Mouse (Mus musculus): ENCODE results near the gene Armc2. TPM values are rescaled to one million over a fixed set of nuclear protein-coding genes. Genes with fewer than 3 reads are reported as not detected.
A peak's percentile ranks its signal among the peaks of the same experiment; 100 is the strongest.

Armc2 gene
- total and polyA plus RNA-seq, 2 experiments from 2014 or later = 1.7 to 3.3 TPM

DNA sequence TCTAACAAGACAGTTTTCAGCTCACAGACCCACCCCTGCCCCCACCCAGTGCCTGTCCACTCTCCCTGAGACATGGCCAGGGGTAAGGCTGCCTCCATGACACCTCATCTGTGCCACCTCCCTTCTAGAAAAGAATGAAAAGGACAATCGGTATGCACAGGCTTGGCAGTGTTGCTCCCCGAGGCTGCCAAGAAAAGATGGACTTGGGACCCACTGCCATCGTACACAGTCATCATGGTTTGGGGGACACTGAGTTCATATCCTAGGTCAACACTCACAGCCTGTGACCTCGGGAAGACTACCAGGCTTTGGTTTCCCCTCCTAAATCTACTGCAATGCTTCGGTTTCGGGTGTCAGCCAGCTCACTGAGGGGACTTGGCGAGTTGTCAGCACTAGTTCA, 35.4 kb downstream of the Armc2 start:
- WGBS = 50% methylated on average over 7 of the region's 7 CpGs
- Histone ChIP-seq H3K9ac (replicated peaks; ENCODE audit: low read depth, low read length) (no peak overlapping the region), H3K36me3 (replicated peaks; ENCODE audit: control insufficient read depth, insufficient read depth, low read length) (no peaks in the 10 kb centered on the region), H3K27ac (ENCODE audit: low read depth) (peak overlapping the region; percentile 23; the same call in 1 of the 2 replicates), H3K27me3 (ENCODE audit: control insufficient read depth, insufficient read depth, low read length) (no peaks in the 10 kb centered on the region), H3K4me2 (ENCODE audit: low read depth, low read length) (no peak overlapping the region), H3K4me3 (ENCODE audit: low read depth, low read length) (no peak overlapping the region), H3K9me3 (replicated peaks; ENCODE audit: control insufficient read depth, low read length) (no peaks in the 10 kb centered on the region), H3K4me1 (ENCODE audit: control insufficient read depth, insufficient read depth) (peaks cover 5% of the 10 kb centered on the region; the same call in 1 of the 2 replicates)
- ATAC-seq (ENCODE audit: insufficient read depth, low read depth) (peak; percentile 47; the same call in 1 of the 2 replicates), DNase-seq (ENCODE audit: low spot score) (no peak)
- TF ChIP-seq EP300 (IDR thresholded peaks at IDR 0.05; ENCODE audit: low read depth) (no peak), CTCF (IDR thresholded peaks at IDR 0.05; ENCODE audit: low read depth) (no peak)

DNA sequence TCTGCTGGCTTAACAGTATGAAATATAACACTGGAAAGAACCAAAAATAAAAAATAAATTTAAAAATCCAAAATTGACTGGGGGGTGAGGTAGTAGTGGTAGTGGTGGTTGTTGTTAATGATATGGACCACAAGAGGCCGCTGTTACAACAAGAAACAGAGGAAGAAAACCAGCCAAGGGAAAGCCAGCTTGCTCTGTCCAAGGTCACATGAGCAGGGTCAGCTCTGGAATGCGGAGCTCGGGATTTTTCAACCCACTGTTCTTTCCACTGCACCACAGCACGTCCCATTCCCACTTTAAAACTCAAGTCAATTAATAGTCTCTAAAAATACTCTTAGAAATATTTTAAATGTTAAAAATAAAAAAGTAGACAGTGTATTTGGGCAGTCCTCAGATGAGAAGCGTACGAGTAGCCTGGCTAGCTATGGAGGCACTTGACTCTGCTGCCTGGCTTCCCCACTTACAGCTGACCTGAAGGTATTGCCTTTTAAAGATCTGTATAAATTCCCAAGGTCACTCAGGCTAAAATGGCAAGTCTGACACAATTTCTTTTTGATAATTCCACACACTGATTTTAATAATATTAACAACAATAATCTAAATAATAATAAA, 37.4 kb downstream of the Armc2 start:
- Histone ChIP-seq H3K36me3 (replicated peaks; ENCODE audit: control insufficient read depth, insufficient read depth, low read length) (no peaks in the 10 kb centered on the region), H3K4me1 (ENCODE audit: control insufficient read depth, insufficient read depth) (peaks cover 5% of the 10 kb centered on the region; the same call in 1 of the 2 replicates), H3K27me3 (ENCODE audit: control insufficient read depth, insufficient read depth, low read length) (no peaks in the 10 kb centered on the region), H3K9me3 (replicated peaks; ENCODE audit: control insufficient read depth, low read length) (no peaks in the 10 kb centered on the region), H3K27ac (ENCODE audit: low read depth) (peak overlapping the region; percentile 64), H3K4me3 (ENCODE audit: low read depth, low read length) (no peak overlapping the region), H3K9ac (replicated peaks; ENCODE audit: low read depth, low read length) (no peak overlapping the region; the same call in 1 of the 2 replicates), H3K4me2 (ENCODE audit: low read depth, low read length) (no peak overlapping the region)
- peak; percentile 59 for TF ChIP-seq CTCF (IDR thresholded peaks at IDR 0.05; ENCODE audit: low read depth)
- no peak for TF ChIP-seq EP300 (IDR thresholded peaks at IDR 0.05; ENCODE audit: low read depth)
- 12% methylated on average over 6 of the region's 6 CpGs for WGBS
- DNase-seq (ENCODE audit: low spot score) (peak; percentile 93), ATAC-seq (ENCODE audit: insufficient read depth, low read depth) (peak; percentile 88)

DNA sequence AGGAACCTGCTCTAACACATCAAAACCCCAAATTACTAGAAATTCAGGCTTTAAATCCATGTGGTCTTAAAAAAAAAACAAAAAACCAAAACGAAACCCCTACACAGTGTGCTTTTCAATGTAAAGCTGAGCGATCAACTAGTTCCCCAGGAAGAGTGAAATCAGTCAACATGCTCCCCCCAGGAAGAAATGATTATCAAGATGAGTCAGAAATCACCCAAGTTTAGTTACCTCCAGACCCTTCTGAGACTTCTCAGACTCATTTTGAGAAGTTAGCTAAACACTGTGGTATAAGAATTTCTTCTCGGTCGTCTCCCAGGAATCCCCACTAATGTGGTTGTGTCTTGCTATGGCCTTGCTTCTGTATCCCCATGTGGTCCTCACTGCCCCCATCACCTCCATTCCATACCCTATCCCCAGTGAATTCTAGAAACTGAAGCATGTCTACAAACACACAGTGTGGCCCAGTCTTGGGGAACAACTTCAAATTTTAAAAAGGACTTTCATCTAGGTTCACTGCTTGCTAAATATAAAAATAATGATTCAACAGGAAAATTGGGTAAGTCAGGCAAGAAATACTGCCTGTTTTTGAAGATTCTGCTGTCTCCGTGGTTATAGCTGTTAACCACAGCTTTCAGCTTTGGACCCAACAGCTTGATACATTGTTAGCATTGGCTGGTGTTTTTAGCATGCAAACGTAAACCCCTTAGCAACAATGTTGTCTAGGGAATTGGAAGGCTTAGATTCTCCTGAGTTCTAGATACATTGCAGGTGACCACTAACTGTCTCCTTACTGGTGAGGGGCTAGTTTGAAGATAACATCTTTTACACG, 39.6 kb downstream of the Armc2 start:
- H3K4me3 ChIP-seq (ENCODE audit: low read depth, low read length) = no peak overlapping the region
- no peak overlapping the region for H3K27ac ChIP-seq (ENCODE audit: low read depth)
- no peak overlapping the region for H3K4me2 ChIP-seq (ENCODE audit: low read depth, low read length)
- no peaks in the 10 kb centered on the region for H3K9me3 ChIP-seq (replicated peaks; ENCODE audit: control insufficient read depth, low read length)
- 72% methylated on average over 7 of the region's 7 CpGs for WGBS
- TF ChIP-seq EP300 (IDR thresholded peaks at IDR 0.05; ENCODE audit: low read depth) (no peak), CTCF (IDR thresholded peaks at IDR 0.05; ENCODE audit: low read depth) (no peak)
- no peak for ATAC-seq (ENCODE audit: insufficient read depth, low read depth)
- DNase-seq (ENCODE audit: low spot score) = no peak
- H3K4me1 ChIP-seq (ENCODE audit: control insufficient read depth, insufficient read depth) = peaks cover 5% of the 10 kb centered on the region; the same call in 1 of the 2 replicates
- H3K27me3 ChIP-seq (ENCODE audit: control insufficient read depth, insufficient read depth, low read length) = no peaks in the 10 kb centered on the region
- no peak overlapping the region for H3K9ac ChIP-seq (replicated peaks; ENCODE audit: low read depth, low read length)
- H3K36me3 ChIP-seq (replicated peaks; ENCODE audit: control insufficient read depth, insufficient read depth, low read length) = no peaks in the 10 kb centered on the region

DNA sequence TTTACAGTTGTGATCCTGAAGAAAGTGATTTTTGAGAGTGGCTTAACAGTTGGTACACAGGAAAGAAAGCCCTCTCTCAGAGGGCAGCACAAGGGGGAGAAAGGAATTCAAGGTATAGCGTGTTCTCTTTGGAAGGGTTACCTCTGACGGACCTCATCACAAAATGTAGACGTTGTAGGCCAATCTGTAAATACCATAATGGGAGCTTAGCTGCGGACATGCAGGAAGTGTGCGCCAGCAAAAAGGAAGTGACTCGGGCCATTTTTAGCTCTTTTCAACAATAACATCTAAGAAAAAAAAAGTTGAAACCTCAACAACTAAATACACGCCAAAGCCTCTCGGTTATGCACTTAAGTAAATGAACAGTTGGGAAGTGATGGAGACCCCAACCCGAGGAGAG, 45.6 kb downstream of the Armc2 start:
- no peak for DNase-seq (ENCODE audit: low spot score)
- Histone ChIP-seq H3K9ac (replicated peaks; ENCODE audit: low read depth, low read length) (no peak overlapping the region), H3K27me3 (ENCODE audit: control insufficient read depth, insufficient read depth, low read length) (no peaks in the 10 kb centered on the region), H3K4me1 (ENCODE audit: control insufficient read depth, insufficient read depth) (no peaks in the 10 kb centered on the region), H3K4me3 (ENCODE audit: low read depth, low read length) (no peak overlapping the region), H3K9me3 (replicated peaks; ENCODE audit: control insufficient read depth, low read length) (no peaks in the 10 kb centered on the region), H3K27ac (ENCODE audit: low read depth) (0 out of 2 replicates have a peak overlapping the region, but pooled peaks have one; percentile 23), H3K4me2 (ENCODE audit: low read depth, low read length) (no peak overlapping the region), H3K36me3 (replicated peaks; ENCODE audit: control insufficient read depth, insufficient read depth, low read length) (no peaks in the 10 kb centered on the region)
- ATAC-seq (ENCODE audit: insufficient read depth, low read depth) = no peak
- TF ChIP-seq EP300 (IDR thresholded peaks at IDR 0.05; ENCODE audit: low read depth) (no peak), CTCF (IDR thresholded peaks at IDR 0.05; ENCODE audit: low read depth) (no peak)
- WGBS = 62% methylated on average over 9 of the region's 9 CpGs

DNA sequence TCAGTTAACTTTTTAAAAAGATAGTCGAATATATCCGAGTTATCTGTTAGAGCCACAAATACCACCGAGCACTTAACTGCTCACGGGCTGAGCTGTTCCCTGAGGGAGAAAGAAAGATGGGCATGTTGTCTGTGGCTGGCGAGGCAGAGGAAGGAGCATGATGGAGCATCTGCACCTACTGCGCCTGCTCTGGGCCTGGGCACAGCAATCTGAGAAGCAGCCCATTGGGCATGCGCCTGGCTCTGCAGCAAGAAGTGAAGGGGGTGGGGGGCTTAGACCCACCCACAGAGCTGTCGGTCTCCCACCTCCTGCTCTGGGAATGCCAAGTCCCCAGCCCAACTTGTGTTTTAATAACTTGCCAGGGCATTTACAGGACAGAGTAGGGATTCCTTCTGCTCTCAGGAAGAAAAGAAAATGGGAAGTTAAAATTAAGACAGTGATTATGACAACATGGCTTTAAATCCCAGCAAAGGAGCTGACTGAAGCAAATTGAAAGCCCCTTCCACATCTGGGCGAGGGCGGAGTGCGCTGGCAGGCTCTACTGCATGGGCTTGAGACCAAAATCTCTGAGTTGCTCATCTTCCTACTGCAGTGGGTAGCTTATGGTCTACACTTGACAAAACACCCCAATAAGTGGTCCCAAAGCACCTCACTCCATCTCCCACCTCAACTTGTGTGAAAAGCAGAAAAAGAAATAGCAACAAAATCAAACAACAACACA, 50.2 kb downstream of the Armc2 start:
- ATAC-seq (ENCODE audit: insufficient read depth, low read depth) = no peak
- Histone ChIP-seq H3K36me3 (replicated peaks; ENCODE audit: control insufficient read depth, insufficient read depth, low read length) (no peaks in the 10 kb centered on the region), H3K27me3 (ENCODE audit: control insufficient read depth, insufficient read depth, low read length) (no peaks in the 10 kb centered on the region), H3K4me1 (ENCODE audit: control insufficient read depth, insufficient read depth) (no peaks in the 10 kb centered on the region), H3K9ac (replicated peaks; ENCODE audit: low read depth, low read length) (no peak overlapping the region), H3K4me2 (ENCODE audit: low read depth, low read length) (no peak overlapping the region), H3K4me3 (ENCODE audit: low read depth, low read length) (no peak overlapping the region), H3K27ac (ENCODE audit: low read depth) (no peak overlapping the region), H3K9me3 (replicated peaks; ENCODE audit: control insufficient read depth, low read length) (no peaks in the 10 kb centered on the region)
- no peak for DNase-seq (ENCODE audit: low spot score)
- TF ChIP-seq CTCF (IDR thresholded peaks at IDR 0.05; ENCODE audit: low read depth) = no peak
- 71% methylated on average over 11 of the region's 11 CpGs for WGBS
